Mouse (Mus musculus): ENCODE measurements around the gene Gm42669.

The Gm42669 gene

DNA sequence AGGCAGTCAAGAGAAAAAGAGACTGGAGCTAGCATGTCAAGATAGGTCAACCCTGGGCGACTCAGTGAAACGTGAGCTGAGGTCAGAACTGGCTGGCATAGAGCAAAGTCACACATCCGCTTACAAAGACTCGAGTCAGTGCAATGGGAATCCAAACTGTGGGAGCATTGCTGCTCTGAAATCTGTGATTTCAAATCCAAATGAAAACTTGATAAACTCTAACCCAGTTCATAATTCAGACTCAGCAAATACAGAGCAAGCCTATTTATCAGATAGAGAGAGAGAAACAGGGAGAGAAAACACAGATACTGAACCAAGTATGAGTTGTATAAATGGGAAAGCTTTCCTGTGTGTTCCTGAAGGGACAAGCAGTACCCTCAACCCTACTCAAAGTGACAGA lies at the start of gene Gm42669:
Gene Gm42669, plus strand, starts transcription at position 301 of the 400 bp plus-strand sequence.
- DNase-seq (ENCODE audit: low spot score): no peak

- DNase-seq (ENCODE audit: low spot score): no peak
Observed at GRCm38 (mm10) chr5:107462147-107463076, 45.0 kb upstream of the Gm42669 start.

- no peak for DNase-seq (ENCODE audit: low spot score)
Observed at GRCm38 (mm10) chr5:107466501-107466900, 40.9 kb upstream of the Gm42669 start.

- no peak for DNase-seq (ENCODE audit: low spot score)
Observed at GRCm38 (mm10) chr5:107467098-107467497, 40.3 kb upstream of the Gm42669 start.

- DNase-seq (ENCODE audit: low spot score): no peak
Observed at GRCm38 (mm10) chr5:107470600-107471329, 36.7 kb upstream of the Gm42669 start.

- DNase-seq (ENCODE audit: low spot score): no peak
Observed at GRCm38 (mm10) chr5:107480194-107480593, 27.2 kb upstream of the Gm42669 start.

DNA sequence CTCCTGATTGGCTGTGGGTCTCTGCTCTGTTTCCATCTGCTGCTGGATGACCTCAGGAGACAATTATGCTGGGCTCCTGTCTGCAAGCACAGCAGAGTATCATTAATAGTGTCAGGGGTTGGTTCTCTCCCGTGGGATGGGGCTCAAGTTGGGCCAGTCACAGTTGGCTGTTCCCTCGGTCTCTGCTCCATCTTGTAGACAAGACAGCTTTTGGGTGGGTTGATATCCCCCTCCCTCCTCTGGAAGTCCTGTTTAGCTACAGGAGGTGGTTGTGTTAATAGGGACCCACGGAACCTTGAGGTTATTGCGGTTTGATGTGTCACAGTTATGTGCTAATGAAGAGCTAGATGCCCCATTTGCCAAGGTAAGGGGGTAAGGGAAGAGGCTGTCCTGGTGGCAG lies 18.4 kb upstream of the Gm42669 start:
- no peak for DNase-seq (ENCODE audit: low spot score)

DNA sequence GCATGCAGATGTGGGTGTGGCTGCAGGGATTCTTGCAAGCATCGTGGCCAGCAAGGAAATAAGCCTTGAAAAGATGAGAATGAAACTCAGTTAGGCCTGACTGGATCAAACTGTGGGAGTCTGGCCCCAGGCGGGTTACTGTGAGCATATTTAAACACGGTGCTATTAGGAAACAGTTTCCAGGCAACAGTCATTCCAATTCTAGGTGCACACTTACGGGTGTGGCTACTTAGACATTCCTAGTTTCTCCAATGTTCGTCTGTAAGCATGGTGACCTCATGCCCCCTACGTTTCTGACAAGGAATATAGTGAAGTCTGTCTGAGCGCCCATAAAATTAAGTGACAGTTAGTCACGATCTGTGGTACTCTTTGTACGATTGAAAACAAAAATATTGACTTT lies 16.4 kb upstream of the Gm42669 start:
- DNase-seq (ENCODE audit: low spot score): peak; percentile 5

DNA sequence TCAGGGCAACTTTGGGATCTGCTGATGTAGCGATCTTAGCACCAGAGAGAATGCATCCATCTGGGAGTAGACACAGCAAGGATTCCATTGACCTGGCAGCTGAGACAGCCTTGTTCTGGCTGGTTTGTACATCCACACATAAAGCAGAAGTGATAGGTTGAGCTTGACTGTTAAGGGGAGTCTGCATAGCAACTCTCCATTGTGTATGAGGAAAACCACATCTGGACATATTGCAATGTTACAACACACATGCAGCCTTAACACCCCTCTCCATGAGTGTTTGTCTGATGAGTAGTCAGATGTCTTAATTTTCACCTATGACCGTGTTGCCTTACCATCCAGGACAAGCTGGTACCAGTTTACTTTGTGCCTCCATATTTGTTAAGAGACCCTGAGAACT lies 14.9 kb upstream of the Gm42669 start:
- no peak for DNase-seq (ENCODE audit: low spot score)

DNA sequence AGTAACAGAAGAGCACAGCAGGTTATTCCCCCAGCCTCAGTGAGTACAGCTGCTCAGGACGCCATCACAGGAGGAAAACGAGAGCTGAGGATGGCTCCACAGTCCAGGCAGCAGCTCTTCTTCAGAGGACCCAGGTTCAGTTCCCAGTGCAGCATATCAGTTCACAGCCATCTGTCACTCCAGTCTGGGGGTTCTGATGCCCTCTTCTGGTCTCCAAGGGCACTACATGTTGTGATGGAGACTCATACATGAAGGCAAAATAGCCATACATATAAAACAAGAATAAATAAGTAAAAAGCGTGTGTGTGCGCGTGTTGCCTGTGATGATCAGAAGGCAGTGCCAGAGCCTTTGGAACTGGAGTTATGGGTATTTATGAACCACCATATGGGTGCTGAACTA lies 12.7 kb upstream of the Gm42669 start:
- no peak for DNase-seq (ENCODE audit: low spot score)

DNA sequence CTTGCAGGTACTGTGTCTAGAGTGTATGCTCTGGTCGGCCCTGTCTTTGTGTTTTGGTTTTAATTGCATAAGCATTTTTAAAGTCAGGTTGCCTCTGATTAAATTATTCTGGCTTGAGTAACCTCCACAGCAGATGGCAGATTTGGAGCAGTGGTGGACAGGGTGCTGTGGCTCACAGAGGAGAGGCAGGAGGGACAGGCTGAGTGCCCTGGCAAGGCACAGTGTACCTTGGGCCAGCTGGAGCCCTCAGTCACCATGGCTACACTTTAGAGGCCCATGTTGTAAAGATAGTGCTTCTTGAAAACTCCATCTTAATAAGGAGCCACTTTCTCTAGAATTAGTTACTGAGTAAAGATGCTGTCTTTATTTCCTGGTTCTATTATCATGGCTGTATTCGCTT lies 11.4 kb upstream of the Gm42669 start:
- DNase-seq (ENCODE audit: low spot score): no peak

- no peak for DNase-seq (ENCODE audit: low spot score)
Observed at GRCm38 (mm10) chr5:107497519-107498501, 9.6 kb upstream of the Gm42669 start.

DNA sequence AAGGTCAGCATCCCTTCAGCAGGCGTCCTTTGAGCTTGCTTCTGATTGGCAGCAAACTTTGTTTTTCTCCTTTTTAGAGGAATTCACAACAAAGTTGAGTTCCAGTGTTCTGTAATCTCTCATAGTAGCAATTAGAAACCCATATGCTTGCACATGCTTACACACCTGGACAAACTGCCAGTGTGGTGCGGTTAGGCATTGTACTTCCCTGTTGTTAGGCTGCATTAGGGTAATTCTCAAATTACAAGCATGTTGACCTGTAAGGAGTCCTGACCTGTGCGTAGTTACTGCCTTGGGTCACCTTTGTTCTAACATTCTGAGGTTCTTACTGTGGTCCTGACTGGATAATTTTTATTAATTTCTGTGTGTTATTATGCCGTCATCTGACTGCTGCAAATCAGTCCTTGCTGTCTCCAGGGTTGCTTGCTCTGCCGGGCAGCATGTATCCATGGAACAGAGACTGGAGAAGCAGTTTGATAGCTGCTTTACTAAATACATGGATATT lies 8.6 kb upstream of the Gm42669 start:
- DNase-seq (ENCODE audit: low spot score): no peak

GRCm38 (mm10) chr5:107499891-107500535 lies 7.4 kb upstream of the Gm42669 start:
- DNase-seq (ENCODE audit: low spot score): no peak

DNA sequence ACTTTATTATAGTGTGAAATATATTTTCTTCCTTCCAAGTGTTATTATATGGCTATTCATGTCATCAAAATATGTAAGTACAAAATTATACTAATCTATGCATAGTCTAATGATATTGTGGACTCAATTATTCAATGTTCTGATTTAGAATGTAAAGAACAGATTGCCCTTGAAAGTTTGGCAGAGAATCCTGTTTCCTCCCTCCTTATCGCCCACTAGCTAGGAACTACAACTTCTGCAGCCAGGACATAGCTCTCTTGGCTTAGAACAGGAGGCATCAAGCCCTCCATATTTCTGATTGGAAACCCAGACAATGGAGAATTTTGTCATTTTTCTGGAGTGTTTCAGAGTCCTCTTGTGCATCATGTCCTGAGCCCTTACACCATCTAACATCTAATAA lies 6.7 kb upstream of the Gm42669 start:
- no peak for DNase-seq (ENCODE audit: low spot score)

- DNase-seq (ENCODE audit: low spot score): no peak
Observed at GRCm38 (mm10) chr5:107510503-107510902, 3.1 kb downstream of the Gm42669 start.

DNA sequence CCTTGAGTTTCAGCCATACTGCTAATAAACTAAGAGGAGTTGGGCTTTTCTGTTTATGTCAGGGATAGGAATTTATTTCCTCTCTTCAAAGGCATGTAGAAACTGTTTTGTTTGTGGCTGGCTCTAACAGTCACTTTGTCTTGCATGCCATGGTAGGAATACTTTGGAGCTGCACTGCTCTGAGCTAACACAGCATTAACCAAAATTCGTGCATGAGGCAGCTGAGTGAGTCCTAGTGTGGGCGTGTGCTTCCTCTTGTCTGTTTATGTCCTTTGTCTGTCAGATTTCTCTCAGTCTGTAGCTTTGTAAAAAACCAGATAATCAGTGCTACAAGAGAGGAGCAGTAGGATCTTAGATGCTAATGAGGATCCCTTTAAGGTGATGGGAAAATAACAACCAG lies 3.9 kb downstream of the Gm42669 start:
- DNase-seq (ENCODE audit: low spot score): no peak

DNA sequence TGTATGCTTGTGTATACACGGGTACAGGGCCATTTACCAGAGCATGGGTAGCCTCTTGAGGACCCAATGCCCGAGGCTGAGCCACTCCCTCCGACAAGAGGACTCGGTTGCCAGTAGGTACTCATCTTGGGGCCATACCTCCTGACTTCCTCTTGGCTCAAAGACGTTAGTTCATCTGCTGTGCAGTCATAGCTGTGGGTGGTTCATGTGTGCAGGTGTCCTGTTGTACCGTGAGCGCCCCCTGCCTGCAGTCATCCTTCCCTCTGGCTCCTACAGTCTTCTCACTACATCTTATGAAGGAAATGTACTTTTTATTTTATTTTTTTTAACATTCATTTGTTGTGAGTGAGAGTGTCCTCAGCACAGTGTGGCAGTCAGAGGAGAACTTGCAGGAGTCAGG lies 6.2 kb downstream of the Gm42669 start:
- peak; percentile 47 for DNase-seq (ENCODE audit: low spot score)

GRCm38 (mm10) chr5:107515453-107515852 lies 8.0 kb downstream of the Gm42669 start:
- DNase-seq (ENCODE audit: low spot score): no peak

DNA sequence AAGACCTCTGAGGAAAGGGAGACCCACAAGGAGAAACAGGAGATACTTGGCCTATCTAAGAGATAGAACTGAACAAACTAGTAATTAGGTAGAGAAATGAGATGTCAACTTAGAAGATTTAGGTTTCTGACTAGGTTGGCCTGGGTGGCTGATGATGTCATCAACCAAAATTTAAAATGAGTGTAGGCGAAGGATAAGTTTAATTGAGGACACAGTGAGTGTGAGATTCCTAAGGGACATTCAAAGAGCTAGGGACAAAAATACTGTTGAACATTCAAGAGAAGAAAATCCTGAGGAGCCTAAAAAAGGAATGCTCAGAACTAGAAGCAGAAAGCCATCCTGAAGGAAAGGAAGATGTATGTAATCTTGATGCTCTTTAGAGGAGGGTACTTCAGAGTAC lies 8.7 kb downstream of the Gm42669 start:
- no peak for DNase-seq (ENCODE audit: low spot score)

GRCm38 (mm10) chr5:107518602-107519001 lies 11.2 kb downstream of the Gm42669 start:
- no peak for DNase-seq (ENCODE audit: low spot score)

All from lung, postnatal 25 days (tissue).